Mouse (Mus musculus) forebrain, embryonic 15.5 days (tissue): ENCODE data around the gene Brd7. TPM values are rescaled to one million over a fixed set of nuclear protein-coding genes. Genes with fewer than 3 reads are reported as not detected.
A peak's percentile ranks its signal among the peaks of the same experiment; 100 is the strongest.

Source experiments
- ATAC-seq: fragments of 200-750 bp; cut with Nextera tagmentation; replicated peaks from 2 replicates; pipeline ENCODE4 v1.8.0; 2017; ENCODE audit warnings: mild to moderate bottlenecking, moderate TSS enrichment, moderate library complexity
- H3K27ac ChIP-seq: fragments of 300-500 bp; sonication (generic); replicated peaks from 2 replicates; pipeline ENCODE4 v1.5.1; 2015; ENCODE audit warnings: mild to moderate bottlenecking, inconsistent platforms
- H3K27me3 ChIP-seq: fragments of 300-500 bp; sonication (generic); 2 replicates; pipeline ENCODE4 v1.6.1; 2015; ENCODE audit warnings: inconsistent platforms
- H3K36me3 ChIP-seq: fragments of 300-500 bp; sonication (generic); 2 replicates; pipeline ENCODE4 v1.6.1; 2015; ENCODE audit warnings: mild to moderate bottlenecking, inconsistent platforms
- H3K4me1 ChIP-seq: fragments of 300-500 bp; sonication (generic); 2 replicates; pipeline ENCODE4 v1.6.1; 2015; ENCODE audit warnings: inconsistent platforms
- H3K4me2 ChIP-seq: fragments of 300-500 bp; sonication (generic); replicated peaks from 2 replicates; pipeline ENCODE4 v1.6.1; 2015; ENCODE audit warnings: mild to moderate bottlenecking, inconsistent platforms
- H3K4me3 ChIP-seq: fragments of 300-500 bp; sonication (generic); 2 replicates; pipeline ENCODE4 v1.5.1; 2015; ENCODE audit warnings: mild to moderate bottlenecking, inconsistent platforms
- H3K9ac ChIP-seq: fragments of 300-500 bp; sonication (generic); replicated peaks from 2 replicates; pipeline ENCODE4 v1.6.1; 2015; ENCODE audit warnings: mild to moderate bottlenecking, inconsistent platforms
- H3K9me3 ChIP-seq: fragments of 300-500 bp; sonication (generic); 2 replicates; pipeline ENCODE4 v1.6.1; 2016; ENCODE audit warnings: inconsistent platforms
- WGBS: fragments of 180-500 bp; shearing (Covaris S2); methylation state at CpG from one replicate; pipeline ENCODE4 v1.1.7; 2015; ENCODE audit warnings: mixed read lengths; 5-methylcytosine and 5-hydroxymethylcytosine counted together
- polyA plus RNA-seq: library from polyadenylated mRNA; unstranded; fragments of >200 nt; fragmentation: Nextera tagmentation; extraction: Ambion mirVana; gene quantifications from 2 replicates; pipeline ENCODE4 v1.2.1, GENCODE M21; 2015

The Brd7 gene
- polyA plus RNA-seq, 1 experiment from 2014 or later: 68.7 TPM

- Histone ChIP-seq H3K4me2 (no peak overlapping the region), H3K9ac (no peak overlapping the region), H3K4me1 (peaks cover 16% of the 10 kb centered on the region), H3K36me3 (no peaks in the 10 kb centered on the region), H3K27me3 (no peaks in the 10 kb centered on the region), H3K27ac (no peak overlapping the region), H3K4me3 (no peak overlapping the region), H3K9me3 (no peaks in the 10 kb centered on the region)
- no peak for ATAC-seq
- 93% methylated on average over 8 of the region's 8 CpGs for WGBS
These were observed 43.8 kb downstream of the Brd7 start for GRCm38 (mm10) chr8:88318151-88318550.

GRCm38 (mm10) chr8:88317341-88317740 lies 44.7 kb downstream of the Brd7 start:
- Histone ChIP-seq H3K4me1 (peaks cover 16% of the 10 kb centered on the region), H3K27me3 (no peaks in the 10 kb centered on the region), H3K9ac (no peak overlapping the region), H3K4me3 (no peak overlapping the region), H3K4me2 (no peak overlapping the region), H3K27ac (no peak overlapping the region), H3K36me3 (no peaks in the 10 kb centered on the region), H3K9me3 (no peaks in the 10 kb centered on the region)
- ATAC-seq: no peak
- 69% methylated on average over 5 of the region's 5 CpGs for WGBS

- Histone ChIP-seq H3K4me3 (no peak overlapping the region), H3K4me2 (no peak overlapping the region), H3K4me1 (peaks cover 16% of the 10 kb centered on the region), H3K36me3 (no peaks in the 10 kb centered on the region), H3K9me3 (no peaks in the 10 kb centered on the region), H3K9ac (no peak overlapping the region), H3K27ac (0 out of 2 replicates have a peak overlapping the region, but pooled peaks have one; percentile 44), H3K27me3 (no peaks in the 10 kb centered on the region)
- peak; percentile 79 for ATAC-seq
- 36% methylated on average over 8 of the region's 8 CpGs for WGBS
These were observed 45.7 kb downstream of the Brd7 start for GRCm38 (mm10) chr8:88316139-88316931.

GRCm38 (mm10) chr8:88315302-88315701 lies 46.7 kb downstream of the Brd7 start:
- no peak overlapping the region for H3K4me2 ChIP-seq
- H3K36me3 ChIP-seq: no peaks in the 10 kb centered on the region
- WGBS: 99% methylated on average over 8 of the region's 8 CpGs
- no peak overlapping the region for H3K9ac ChIP-seq
- peaks cover 16% of the 10 kb centered on the region for H3K4me1 ChIP-seq
- H3K27ac ChIP-seq: no peak overlapping the region
- no peaks in the 10 kb centered on the region for H3K9me3 ChIP-seq
- no peak for ATAC-seq
- no peak overlapping the region for H3K4me3 ChIP-seq
- H3K27me3 ChIP-seq: no peaks in the 10 kb centered on the region

- Histone ChIP-seq H3K9ac (no peak overlapping the region), H3K36me3 (no peaks in the 10 kb centered on the region), H3K4me2 (no peak overlapping the region), H3K4me3 (no peak overlapping the region), H3K9me3 (no peaks in the 10 kb centered on the region), H3K27me3 (no peaks in the 10 kb centered on the region), H3K27ac (no peak overlapping the region), H3K4me1 (peaks cover 16% of the 10 kb centered on the region)
- ATAC-seq: no peak
- WGBS: 91% methylated on average over 12 of the region's 12 CpGs
These were observed 48.0 kb downstream of the Brd7 start for GRCm38 (mm10) chr8:88313991-88314390.

- Histone ChIP-seq H3K4me2 (no peak overlapping the region), H3K9ac (no peak overlapping the region), H3K4me3 (no peak overlapping the region), H3K27ac (no peak overlapping the region), H3K27me3 (no peaks in the 10 kb centered on the region), H3K4me1 (peaks cover 16% of the 10 kb centered on the region), H3K9me3 (no peaks in the 10 kb centered on the region), H3K36me3 (no peaks in the 10 kb centered on the region)
- 75% methylated on average over 8 of the region's 8 CpGs for WGBS
- ATAC-seq: no peak
These were observed 49.0 kb downstream of the Brd7 start for GRCm38 (mm10) chr8:88312966-88313365.

GRCm38 (mm10) chr8:88310286-88310685 lies 51.7 kb downstream of the Brd7 start:
- Histone ChIP-seq H3K4me3 (no peak overlapping the region), H3K9ac (no peak overlapping the region), H3K27me3 (no peaks in the 10 kb centered on the region), H3K36me3 (no peaks in the 10 kb centered on the region), H3K4me1 (no peaks in the 10 kb centered on the region), H3K4me2 (no peak overlapping the region), H3K9me3 (no peaks in the 10 kb centered on the region), H3K27ac (no peak overlapping the region)
- no peak for ATAC-seq
- 90% methylated on average over 13 of the region's 13 CpGs for WGBS

GRCm38 (mm10) chr8:88309881-88310280 lies 52.1 kb downstream of the Brd7 start:
- Histone ChIP-seq H3K27ac (no peak overlapping the region), H3K27me3 (no peaks in the 10 kb centered on the region), H3K36me3 (no peaks in the 10 kb centered on the region), H3K9ac (no peak overlapping the region), H3K4me2 (no peak overlapping the region), H3K4me1 (no peaks in the 10 kb centered on the region), H3K4me3 (no peak overlapping the region), H3K9me3 (no peaks in the 10 kb centered on the region)
- 94% methylated on average over 7 of the region's 7 CpGs for WGBS
- ATAC-seq: no peak

- Histone ChIP-seq H3K9ac (no peak overlapping the region), H3K4me1 (no peaks in the 10 kb centered on the region), H3K36me3 (no peaks in the 10 kb centered on the region), H3K4me3 (no peak overlapping the region), H3K27me3 (no peaks in the 10 kb centered on the region), H3K9me3 (no peaks in the 10 kb centered on the region), H3K27ac (no peak overlapping the region), H3K4me2 (no peak overlapping the region)
- WGBS: 82% methylated on average over 10 of the region's 10 CpGs
- ATAC-seq: no peak
These were observed 52.6 kb downstream of the Brd7 start for GRCm38 (mm10) chr8:88309274-88309873.

- H3K27ac ChIP-seq: no peak overlapping the region
- no peak overlapping the region for H3K9ac ChIP-seq
- 91% methylated on average over 4 of the region's 4 CpGs for WGBS
- H3K27me3 ChIP-seq: no peaks in the 10 kb centered on the region
- ATAC-seq: no peak
- no peak overlapping the region for H3K4me2 ChIP-seq
- H3K36me3 ChIP-seq: no peaks in the 10 kb centered on the region
- no peak overlapping the region for H3K4me3 ChIP-seq
- H3K4me1 ChIP-seq: no peaks in the 10 kb centered on the region
- H3K9me3 ChIP-seq: no peaks in the 10 kb centered on the region
These were observed 54.3 kb downstream of the Brd7 start for GRCm38 (mm10) chr8:88307736-88308135.

- WGBS: 73% methylated on average over 14 of the region's 14 CpGs
- ATAC-seq: no peak
- Histone ChIP-seq H3K9ac (no peak overlapping the region), H3K4me1 (no peaks in the 10 kb centered on the region), H3K27ac (no peak overlapping the region), H3K4me2 (no peak overlapping the region), H3K9me3 (no peaks in the 10 kb centered on the region), H3K27me3 (no peaks in the 10 kb centered on the region), H3K4me3 (no peak overlapping the region), H3K36me3 (no peaks in the 10 kb centered on the region)
These were observed 55.5 kb downstream of the Brd7 start for GRCm38 (mm10) chr8:88306511-88306910.

GRCm38 (mm10) chr8:88305814-88306213 lies 56.2 kb downstream of the Brd7 start:
- Histone ChIP-seq H3K36me3 (no peaks in the 10 kb centered on the region), H3K4me3 (no peak overlapping the region), H3K4me2 (no peak overlapping the region), H3K27ac (no peak overlapping the region), H3K27me3 (no peaks in the 10 kb centered on the region), H3K9me3 (no peaks in the 10 kb centered on the region), H3K9ac (no peak overlapping the region), H3K4me1 (no peaks in the 10 kb centered on the region)
- no peak for ATAC-seq
- WGBS: 88% methylated on average over 4 of the region's 4 CpGs
